23 mouse cellular contexts compared by ENCODE assay signal in genomic region chr3:90204582-90204981, GRCm38 (mm10). TPM values are rescaled to one million over a fixed set of nuclear protein-coding genes. Genes with fewer than 3 reads are reported as not detected.
"Had no signal": no experiment of that assay in that cellular context is flagged by ENCODE, and none has a peak within 500 bp of the region (broad histone marks: within the 10 kb centered on the region; RNA-seq: fewer than 3 reads in every experiment).

No protein-coding gene starts in this region.

- H3K9ac ChIP-seq: liver, embryonic 14.5 days; lung, embryonic 15.5 days; midbrain, embryonic 15.5 days; neural tube, embryonic 12.5 days; neural tube, embryonic 15.5 days had no signal

- DNase-seq: kidney, adult 18-20 months; kidney, adult 9 months; kidney, postnatal 14 days; kidney, postnatal 4 days; layer of hippocampus, adult 9-11 months; lung, adult 18-20 months; lung, postnatal 10 days; lung, postnatal 36 days; retina, postnatal 1 day; right cerebral cortex, postnatal 25 days; spleen, adult 18-20 months; thymus, adult 18-20 months; thymus, postnatal 36 days had no signal

- H3K27me3 ChIP-seq: lung, embryonic 15.5 days; megakaryocyte, embryonic 14.5 days; midbrain, embryonic 15.5 days; neural tube, embryonic 12.5 days; neural tube, embryonic 15.5 days had no signal

- H3K4me1 ChIP-seq: lung, embryonic 15.5 days; midbrain, embryonic 10.5 days; midbrain, embryonic 15.5 days; neural tube, embryonic 12.5 days had no signal

- H3K9me3 ChIP-seq: lung, embryonic 15.5 days; megakaryocyte, embryonic 14.5 days; midbrain, embryonic 10.5 days; midbrain, embryonic 15.5 days; neural tube, embryonic 12.5 days; neural tube, embryonic 15.5 days had no signal

- H3K27ac ChIP-seq: left cerebral cortex, adult 2 months; liver, embryonic 14.5 days; lung, embryonic 15.5 days; midbrain, embryonic 10.5 days; midbrain, embryonic 15.5 days; neural tube, embryonic 12.5 days; neural tube, embryonic 15.5 days had no signal

- H3K4me3 ChIP-seq: left cerebral cortex, adult 2 months; lung, embryonic 15.5 days; megakaryocyte, embryonic 14.5 days; midbrain, embryonic 10.5 days; midbrain, embryonic 15.5 days; neural tube, embryonic 12.5 days; neural tube, embryonic 15.5 days had no signal

RNA-seq across cellular contexts. Expression of gene Creb3l4, which starts 38.7 kb away (rescaled TPM):
- total RNA-seq: layer of hippocampus, postnatal 25 days; left cerebral cortex, postnatal 36 days had no signal
